Mouse (Mus musculus) bone marrow macrophage, adult 2 months (primary cell): Measurements from ENCODE around the gene Stx2.

Source experiments
- CTCF ChIP-seq: IDR thresholded peaks from 2 replicates; pipeline ENCODE4 v1.5.1; 2012; ENCODE audit warnings: low read depth, mild to moderate bottlenecking, low read length, moderate library complexity
- POLR2A ChIP-seq: IDR thresholded peaks from 2 replicates; pipeline ENCODE4 v1.6.1; 2012; ENCODE audit warnings: mild to moderate bottlenecking, low read depth, low read length, borderline replicate concordance

DNA sequence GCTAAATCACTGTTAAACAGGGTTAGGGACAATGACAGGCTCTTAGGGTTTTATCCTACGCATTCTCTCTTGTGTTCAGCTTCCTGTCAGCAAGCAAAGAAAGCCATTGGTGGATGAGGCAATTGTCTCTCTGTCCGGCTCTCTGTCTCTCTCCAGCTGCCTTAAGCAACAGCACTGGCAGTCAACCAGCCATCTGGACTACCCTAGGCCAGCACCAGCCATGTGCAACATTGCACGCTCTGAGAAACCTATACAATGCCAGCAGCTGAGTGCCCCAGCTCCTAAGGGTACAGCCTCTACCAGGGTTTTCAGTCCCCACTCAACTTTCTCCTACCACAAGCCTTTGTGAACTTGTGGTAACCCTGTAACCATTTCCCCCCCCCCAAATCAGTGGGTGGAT is 3.0 kb downstream of the Stx2 start:
- no peak for TF ChIP-seq CTCF
- TF ChIP-seq POLR2A, result no peak
